Mouse (Mus musculus): ENCODE results near the gene Sept9.

The Sept9 gene

DNA sequence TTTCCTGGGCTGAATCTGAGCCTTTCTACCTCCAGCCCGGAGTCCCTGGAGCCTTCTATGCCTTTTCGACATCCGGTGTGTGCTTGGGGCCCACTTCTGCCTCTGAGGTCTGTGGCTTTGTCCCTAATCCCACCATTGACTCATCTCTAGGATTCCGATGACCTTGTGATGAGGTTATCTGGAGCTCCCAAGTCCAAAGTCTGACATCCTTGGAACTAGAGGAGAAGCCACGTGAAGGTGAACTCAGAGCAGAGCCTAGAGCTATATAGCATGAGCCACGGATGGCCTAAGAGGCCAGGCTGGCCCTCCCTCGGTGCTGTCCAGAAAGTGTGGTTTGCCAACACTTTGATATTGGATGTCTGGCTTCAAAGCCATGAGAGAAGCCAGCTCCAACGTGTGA lies 23.4 kb downstream of the Sept9 start:
- no peak for DNase-seq (ENCODE audit: low spot score)

DNA sequence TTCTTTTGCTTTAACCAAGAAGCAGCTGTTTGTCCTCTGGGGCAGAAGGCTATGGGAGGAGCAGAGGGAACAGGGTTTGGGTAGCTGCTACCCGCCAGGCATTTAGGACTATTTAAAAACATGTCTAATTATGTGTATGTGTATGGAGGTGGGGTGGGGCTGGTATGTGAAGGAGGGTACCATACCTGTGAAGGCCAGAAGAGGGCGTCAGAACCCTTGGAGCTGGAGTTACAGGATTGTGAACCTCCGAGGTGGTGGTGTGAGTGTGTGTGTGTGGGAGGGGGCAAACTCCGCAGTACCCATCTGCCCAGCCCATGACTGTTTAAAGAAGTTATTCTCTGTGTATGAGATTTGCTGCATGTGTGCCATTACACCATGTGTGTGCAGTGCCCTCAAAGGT lies 25.3 kb downstream of the Sept9 start:
- no peak for DNase-seq (ENCODE audit: low spot score)

DNA sequence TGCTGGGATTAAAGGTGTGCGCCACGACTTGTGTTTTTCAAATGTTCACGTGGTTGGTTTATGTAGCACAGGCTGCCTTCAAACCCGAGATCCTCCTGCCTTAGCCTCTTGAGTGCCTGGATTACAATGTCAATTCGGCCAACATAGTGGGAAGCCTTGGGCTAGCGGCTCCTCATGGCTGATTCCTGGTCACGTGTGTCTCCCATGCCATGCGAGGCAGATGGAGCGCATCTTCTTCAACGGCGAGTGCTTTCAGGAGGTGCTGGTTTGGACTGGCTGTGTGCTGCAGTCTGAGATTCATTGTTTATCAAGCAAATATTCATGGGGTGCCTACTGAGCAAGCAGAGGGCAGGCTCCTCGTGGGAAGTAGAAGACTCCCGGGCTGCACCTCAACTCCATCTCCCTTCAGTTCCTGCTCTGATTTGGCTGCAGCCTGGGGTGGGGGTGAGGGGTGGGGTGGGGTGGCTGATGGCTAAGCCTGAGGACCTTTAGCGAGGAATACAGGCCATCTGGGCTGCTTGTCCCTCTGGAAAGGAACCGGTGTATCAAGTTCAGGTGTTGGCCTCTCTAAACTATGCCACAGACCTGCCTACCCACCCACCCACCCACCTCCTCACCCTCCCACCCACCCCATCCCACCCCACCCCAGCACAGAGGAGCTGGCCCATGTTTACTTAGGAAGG lies 26.2 kb downstream of the Sept9 start:
- DNase-seq (ENCODE audit: low spot score) = no peak

DNA sequence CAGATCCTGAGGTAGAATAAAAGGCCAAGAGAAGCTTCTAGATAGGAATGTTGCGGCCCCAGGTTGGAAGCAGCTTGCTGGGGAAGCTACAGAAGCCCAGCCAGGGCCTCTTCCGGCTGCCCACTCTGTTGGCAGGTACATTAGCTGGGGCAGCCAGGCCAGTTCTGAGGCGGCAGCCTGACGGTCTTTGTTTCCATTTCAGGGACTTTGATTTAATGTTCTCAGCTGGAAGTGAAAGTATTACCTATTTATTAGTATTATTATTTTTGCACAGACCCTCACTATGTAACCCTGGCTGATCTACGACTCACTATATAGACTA lies 26.7 kb downstream of the Sept9 start:
- no peak for DNase-seq (ENCODE audit: low spot score)

DNA sequence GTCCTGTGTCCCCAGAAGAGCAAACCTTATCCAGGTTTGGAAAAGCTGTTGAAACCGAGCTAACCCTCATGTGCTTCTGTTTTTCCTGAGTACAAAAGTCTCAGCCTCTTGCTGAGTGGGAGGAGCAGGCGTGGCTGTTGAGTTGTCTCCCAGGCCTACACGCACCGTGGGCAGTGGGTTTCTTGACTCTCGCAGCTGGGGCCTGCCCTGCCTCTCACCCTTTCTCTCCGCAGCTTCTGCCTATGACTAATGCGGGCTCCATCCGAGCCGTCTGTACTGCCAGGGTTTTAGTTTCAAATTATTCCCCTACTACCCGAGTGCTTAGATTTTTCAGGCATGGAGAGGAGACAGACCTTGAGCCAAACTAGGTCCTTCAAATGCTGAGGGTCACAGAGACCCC lies 28.7 kb downstream of the Sept9 start:
- no peak for DNase-seq (ENCODE audit: low spot score)

DNA sequence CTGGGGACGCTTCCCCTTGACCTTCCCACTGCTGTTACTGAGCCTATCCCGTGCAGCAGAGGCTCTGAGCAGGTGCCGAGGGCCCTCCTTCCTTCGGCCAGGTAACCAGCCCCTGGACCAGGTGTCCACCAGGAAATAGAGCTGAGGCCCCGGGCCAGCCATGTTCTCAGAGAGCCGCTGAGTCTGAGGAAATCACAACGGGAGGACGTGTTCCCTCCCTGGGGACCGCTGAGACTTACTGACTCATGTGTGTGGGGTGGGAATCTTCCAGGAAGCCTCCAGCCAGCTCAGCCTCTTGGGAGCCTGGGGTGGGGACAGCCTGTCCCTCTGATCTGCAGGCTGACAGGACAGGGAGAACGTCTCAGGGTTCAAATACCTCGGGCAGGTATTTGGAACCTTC lies 32.1 kb downstream of the Sept9 start:
- no peak for DNase-seq (ENCODE audit: low spot score)

DNA sequence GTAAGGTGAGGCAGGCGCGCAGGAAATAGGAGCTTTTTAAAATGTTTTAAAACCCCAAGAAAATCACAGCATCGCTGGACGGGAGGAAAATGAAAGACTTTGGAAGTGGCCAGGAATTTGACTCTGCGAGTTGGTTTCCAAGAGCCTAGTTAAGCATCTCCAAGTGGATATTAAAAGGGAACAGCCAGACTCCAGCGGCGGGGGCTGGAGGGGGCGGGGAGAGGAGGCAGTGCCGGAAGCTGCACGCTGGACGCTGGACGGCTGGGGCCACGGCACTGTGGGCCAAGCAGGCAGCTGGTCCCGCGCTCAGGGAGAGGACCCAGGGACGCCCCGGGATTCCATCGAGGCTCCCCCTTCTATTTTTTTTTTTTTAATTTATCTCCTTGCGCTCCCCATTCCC lies 32.6 kb downstream of the Sept9 start:
- no peak for DNase-seq (ENCODE audit: low spot score)

DNA sequence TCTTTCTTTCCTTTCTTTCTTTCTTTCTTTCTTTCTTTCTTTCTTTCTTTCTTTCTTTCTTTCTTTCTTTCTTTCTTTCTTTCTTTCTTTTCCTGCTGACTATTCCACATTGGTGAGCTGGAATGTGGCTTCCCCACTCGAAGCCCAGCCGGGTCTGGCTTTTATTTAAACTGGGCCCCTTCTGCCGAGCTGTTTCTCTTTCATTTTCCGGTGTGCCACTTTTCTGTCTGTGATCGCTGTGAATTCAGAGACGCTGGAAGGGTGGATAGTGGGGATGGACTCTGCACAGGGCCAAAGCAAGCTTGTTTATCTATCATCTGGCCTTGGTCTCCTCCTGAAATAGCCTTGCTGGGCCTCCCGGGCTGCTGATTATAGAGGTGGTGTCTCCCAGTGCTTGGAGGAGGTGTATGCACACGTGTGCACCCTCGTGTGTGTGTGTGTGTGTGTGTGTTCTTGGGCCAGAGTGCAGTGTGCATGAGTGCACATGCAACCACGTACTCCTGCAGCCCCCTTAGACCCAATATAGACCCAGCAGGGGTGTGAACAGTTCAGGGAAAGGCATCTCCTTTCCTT lies 33.5 kb downstream of the Sept9 start:
- DNase-seq (ENCODE audit: low spot score) = no peak

DNA sequence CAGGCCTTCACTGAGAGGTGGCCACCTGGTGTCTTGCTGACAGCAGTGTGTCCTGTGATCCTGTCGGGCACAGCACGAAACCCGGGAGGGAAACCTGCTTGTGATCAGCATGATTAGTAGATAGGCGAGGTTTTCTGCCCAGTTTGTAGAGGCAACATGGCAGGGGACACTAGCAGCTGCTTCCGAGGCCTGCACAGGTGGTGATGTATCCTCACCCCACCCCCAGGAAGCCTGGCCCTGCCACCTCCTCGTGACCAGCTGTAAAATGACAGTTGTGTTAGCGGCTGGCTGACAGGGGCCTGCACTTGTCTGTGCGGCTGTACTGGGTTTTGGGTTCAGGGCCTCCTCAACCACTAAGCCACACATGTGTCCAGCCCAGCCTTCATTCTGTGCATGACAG lies 34.4 kb downstream of the Sept9 start:
- no peak for DNase-seq (ENCODE audit: low spot score)

DNA sequence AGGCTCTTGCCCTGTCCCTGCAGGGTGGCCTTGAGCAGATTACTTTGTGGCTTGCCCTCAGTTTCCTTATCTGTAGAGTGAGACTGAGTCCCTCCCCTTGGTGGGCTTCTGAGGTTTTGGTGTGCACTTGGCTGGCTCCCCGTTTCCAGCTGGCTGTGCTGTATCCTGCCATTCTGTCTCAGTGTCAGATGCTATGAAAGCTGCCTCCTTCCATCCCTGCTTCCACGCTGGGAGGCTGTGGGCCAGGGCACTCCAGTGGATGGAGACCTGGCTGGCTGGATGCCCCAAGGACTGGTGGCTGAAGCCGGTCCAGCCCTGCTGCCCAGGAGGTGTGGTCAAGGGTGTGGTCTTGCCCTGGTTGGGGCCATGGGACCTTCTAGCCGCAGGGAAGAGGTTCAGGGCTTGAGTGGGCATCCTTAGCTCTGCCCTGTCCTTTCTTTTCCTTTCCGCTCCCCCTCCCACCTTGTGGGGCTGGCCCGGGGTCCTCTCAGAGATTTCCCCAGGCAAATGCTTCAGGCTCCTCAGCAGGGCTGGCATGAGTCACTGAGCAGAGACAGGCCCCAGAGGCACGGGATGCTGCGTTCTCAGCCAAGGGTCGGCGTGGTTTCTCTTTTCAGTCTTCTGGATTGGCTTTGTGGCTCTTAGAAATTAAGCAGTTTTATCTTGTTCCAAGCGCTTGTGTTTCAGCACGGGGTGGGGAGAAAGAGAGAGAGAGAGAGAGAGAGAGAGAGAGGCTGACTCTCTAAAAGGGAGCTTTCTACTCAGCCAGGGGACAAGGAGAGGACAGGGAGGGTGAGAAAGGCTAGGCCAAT lies 35.8 kb downstream of the Sept9 start:
- no peak for DNase-seq (ENCODE audit: low spot score)

DNA sequence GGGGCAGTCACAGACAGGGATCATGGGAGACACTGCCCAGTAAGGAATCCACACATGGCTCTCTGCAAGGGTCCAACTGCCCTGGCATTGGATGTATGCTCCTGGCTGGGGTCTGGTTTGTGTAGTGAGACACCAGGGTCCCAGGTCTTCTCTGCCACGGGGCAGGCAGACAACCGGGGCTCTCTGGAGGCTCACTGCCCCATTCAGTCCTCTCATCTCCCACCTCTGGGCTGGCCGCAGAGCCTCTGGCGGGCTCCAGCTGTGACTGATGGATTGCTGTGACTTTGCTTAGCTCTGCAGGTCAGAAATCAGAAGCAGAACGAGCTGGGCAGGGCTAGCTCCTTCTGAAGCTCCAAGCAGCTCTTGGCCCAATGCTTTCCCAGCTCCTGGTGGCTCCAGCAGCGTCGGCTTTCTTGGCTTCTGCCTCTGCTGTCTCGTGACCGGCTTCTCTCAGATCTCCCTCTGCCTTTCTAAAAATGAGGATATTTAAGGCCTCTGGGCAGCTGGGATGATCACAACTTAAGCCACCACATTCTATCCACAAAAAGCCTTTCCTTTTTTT lies 36.5 kb downstream of the Sept9 start:
- no peak for DNase-seq (ENCODE audit: low spot score)

DNA sequence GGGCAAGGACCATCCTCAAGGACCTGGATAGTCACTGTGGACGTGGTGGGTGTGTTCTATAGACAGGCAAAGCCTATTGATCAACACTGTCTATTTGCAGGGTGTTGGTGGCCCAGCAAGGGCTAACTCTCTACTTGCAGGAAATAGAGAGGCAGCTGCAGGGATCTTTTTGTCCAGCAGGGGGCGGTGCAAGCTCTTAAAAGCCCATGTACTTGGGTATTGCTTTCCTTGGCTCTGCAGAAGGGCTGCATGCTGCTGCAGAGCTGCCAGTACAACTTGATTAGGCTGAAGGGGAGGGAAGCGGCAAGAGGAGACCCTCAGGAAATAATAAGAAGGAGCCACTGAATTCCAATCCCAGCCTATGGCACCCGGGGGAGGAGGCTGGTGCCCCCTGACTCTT lies 38.7 kb downstream of the Sept9 start:
- DNase-seq (ENCODE audit: low spot score) = peak; percentile 72

DNA sequence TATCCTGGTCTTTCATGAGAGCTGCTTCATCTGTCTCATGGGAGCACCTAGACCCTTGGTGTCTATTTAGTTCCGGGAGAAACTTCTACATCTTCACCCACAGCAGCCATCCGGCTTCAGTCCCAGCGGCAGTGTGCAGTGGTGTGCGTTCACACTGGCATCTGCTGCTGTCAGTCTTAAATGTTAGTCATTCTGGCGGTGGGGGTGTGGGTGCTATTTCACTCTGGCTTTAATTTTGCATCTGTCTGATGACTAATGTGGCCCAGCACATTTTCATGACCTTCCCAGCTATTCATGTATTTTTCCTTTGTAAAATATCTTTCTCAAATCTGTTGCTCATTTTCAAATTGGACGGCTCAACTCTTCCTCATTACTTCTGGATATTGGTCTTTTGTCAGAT lies 40.2 kb downstream of the Sept9 start:
- DNase-seq (ENCODE audit: low spot score) = no peak

DNA sequence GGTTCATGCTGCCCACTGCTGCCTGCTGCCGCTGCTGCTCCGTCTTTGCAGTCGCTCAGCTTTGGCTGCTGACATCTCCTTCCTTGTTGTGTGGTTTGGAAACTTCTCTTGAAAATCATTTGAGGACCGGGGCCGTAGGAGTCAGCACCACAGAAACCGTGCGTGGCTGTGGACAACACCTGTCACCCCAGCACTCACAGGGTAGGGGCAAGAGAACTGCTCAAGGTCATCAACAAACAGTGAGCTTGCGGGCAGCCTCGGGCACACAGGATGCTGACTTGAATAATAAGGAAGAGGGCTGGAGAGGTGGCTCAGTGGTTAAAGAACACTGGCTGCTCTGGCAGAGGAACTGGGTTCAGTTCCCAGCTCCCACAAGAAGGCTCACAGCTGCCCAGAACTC lies 40.9 kb downstream of the Sept9 start:
- no peak for DNase-seq (ENCODE audit: low spot score)

DNA sequence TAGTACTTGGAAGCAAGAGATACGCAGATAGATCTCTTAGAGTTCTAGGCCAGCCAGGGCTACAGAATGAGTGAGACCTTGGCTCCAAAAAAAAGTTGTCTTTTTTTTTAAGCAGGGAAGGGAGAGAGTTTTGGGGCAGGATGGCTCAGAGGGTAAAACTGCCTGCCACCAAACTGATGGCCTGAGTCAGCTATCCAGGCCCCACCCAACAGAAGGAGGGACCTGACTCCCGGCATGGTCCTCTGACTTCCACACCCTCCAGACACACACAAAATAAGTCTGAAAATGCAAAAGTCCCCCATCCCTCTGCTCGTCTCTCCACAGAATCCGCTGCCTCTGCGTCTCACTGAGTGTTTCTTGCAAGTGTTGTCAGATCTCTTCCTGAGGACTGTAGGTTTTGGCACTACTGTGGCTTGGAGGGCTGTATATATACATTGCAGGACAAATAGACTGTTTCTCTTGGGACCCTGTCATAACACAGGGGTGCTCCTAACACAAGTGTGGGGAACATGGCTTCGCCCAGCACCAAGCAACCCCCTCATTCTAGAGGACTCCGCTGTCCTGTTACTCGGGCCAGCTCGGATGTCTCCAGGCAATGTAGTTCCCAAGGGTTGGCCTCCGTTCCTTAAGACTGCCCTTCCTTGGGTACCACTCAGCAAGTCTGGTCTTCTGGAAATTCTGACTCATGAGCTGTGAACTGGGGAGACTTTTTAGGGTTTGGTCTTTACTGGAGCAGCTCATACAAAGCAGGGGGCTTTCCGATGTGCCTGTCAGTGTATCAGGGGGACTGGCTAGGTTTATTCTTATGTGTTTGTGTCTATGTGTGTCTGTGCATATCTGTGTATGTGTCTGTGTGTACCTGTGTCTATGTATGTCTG lies 41.6 kb downstream of the Sept9 start:
- DNase-seq (ENCODE audit: low spot score) = no peak

DNA sequence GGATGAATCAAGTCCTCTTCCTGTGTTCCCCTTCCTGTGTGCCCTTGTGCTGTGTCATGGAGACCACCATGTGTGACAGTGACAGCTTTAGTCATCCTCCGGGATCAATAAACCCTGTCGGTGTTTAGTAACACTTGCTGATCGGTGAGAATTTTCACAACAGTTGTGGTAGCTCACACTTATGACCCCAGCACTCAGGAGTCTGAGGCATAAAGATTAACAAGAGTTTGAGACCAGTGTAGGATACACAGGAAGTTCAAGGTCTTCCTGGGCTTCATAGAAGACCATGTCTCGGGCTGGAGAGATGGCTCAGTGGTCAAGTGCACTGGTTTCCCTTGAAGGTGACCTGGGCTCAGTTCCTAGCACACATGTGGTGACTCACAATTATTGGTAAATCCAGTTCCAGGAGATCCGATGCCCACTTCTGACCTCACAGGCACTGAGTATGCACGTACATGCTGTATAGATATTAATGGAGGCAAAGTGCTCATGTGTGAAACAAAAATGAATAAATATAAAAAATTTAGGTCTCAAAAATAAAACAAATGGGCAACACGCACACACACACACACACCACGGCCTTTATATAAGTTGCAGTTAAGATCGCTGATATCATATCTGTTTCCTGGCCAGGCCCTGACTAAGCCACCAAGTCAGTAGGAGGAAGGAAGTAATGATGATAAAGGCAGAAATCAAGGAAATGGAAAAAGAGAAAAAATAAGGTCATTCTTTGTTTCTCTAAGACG lies 43.1 kb downstream of the Sept9 start:
- no peak for DNase-seq (ENCODE audit: low spot score)

DNA sequence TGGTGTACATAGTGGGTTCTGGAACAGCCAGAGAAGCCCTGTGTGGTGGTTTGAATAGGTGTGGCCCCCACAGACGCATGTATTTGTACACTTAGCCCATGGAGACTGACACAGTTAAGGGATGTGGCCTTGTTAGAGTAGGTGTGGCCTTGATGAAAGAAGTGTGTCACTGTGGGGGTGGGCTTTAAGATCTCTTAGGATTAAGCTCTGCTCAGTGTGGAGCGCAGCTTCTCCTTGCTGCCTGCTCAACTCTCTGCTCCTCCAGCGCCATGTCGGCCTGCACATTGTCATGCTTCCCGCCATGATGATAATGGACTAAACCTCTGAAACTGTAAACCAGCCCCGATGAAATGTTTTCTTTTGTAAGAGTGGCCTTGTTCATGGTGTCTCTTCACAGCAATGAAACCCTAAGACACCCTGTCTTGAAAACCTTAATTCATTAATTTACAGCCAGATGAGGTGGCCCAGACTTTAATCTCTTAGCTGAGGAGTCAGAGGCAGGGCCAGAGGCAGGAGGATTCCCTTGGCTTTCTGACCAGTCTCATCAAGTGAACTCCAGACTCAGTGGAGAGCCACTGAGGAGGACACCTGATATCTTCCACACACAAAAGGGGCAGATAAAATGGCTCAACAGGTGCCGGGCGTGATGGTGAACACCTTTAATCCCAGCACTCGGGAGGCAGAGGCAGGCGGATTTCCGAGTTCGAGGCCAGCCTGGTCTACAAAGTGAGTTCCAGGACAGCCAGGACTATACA lies 44.3 kb downstream of the Sept9 start:
- DNase-seq (ENCODE audit: low spot score) = no peak

DNA sequence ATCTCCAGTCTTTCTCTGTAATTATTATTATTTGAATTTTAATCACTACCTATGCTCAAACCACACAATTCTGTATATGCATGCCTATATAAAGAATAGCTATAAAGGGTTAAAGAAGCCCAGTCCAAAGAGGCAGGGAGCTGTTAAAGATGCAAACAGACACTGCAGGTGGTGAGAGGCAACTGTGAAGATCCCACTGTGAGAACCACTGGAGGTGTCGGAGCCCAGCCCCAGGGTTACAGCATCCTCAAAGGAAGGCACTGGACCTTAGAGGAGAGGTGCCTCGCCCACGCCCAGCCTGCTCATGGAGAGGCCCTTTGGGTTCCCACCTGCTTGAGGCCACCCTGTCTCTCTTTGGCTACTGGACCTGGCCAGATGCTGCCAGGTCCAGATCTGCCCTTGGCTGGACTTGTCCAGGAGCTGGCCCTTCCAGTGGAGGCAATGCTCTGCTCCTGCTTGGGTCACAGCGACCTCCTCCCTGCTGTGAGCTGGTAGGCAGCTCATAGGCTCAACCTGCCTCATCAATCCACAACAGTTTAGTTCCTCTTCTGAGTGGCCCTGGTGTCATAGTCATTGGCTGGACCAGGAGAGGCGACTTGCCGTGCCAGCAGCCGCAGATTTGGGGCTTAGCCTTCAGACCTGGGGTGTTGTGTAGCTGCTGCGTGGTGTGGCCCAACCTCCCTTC lies 45.7 kb downstream of the Sept9 start:
- no peak for DNase-seq (ENCODE audit: low spot score)

DNA sequence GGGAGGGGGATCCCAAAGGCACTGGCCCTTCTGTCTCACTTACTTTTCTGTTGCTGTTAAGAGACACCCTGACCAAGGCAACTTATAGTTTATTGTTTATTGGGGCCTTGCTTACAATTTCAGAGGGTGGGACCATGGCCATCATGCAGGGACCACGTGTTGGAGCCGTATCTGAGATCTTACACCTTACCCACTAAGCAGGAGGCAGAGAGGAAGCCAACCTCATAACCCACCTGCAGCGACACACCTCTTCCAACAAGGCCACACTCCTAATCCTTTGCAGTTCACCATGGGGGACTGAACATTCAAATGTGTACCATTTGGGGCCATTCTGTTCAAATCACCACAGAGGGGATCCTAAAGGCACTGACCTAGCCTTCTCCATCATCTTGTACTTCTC lies 46.4 kb downstream of the Sept9 start:
- no peak for DNase-seq (ENCODE audit: low spot score)

DNA sequence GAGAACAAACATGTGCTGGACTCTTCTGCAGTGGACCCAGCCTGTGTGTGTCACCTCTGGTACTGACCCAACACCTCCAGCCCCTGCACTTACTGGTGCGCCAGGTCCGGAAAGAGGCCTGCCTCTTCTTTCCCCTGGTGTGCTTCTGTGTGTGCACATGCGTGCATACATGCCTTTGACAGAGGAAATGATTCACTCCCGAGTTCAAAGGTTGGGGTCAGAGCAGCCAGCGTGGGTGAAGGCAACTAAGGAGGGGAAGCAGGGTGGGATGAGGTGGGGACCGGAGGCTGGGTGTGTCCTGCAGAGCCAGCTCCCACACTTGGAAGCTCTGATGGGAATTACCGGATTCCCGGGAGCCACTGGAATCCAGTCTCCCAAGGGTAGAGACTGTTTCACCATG lies 46.8 kb downstream of the Sept9 start:
- DNase-seq (ENCODE audit: low spot score) = no peak

Measured in c-Kit-positive CD71-positive TER-119-positive erythroid progenitor cells, embryonic 14.5 days (primary cell).